In the genomic region with DNA sequence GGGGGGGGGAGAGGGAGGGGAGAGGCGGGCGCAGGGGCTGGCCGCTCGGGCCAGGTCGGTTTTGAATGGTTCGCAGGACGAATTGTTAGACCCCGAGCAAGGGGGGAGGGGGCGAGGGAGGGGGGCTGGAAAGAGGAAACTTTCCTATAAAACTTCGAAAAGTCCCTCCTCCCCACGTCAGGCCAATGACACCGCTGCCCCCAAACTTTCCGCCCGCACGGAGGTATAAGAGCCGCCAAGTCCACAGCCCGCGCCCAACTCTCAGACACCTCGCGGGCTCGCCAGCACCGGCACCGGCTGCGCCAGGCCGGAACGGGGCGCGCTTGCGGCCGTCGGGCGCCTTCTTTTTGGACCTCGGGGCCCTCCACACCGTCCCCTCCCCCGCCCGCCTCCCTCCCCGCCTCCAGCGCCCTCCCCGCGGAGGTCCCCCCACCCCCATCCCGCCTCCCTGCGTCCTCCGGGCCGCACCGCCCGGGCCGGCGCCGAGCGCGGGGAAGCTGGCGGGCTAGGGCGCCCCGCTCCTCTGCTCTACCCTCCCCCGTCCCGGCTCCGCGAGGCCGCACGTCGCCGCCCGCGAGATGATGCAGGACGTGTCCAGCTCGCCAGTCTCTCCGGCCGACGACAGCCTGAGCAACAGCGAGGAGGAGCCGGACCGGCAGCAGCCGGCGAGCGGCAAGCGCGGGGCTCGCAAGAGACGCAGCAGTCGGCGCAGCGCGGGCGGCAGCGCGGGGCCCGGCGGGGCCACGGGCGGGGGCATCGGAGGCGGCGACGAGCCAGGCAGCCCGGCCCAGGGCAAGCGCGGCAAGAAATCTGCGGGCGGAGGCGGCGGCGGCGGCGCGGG, we compare ENCODE assay signal across 8 mouse cellular contexts. TPM values are rescaled to one million over a fixed set of nuclear protein-coding genes. Genes with fewer than 3 reads are reported as not detected.
DNase-seq lines count a peak whose midpoint lies in the region; ATAC-seq and TF ChIP-seq lines count a peak whose summit lies in the region.

Gene Twist1 (plus strand): TSS at position 272 of the 841 bp plus-strand sequence.

- no peaks in the 10 kb centered on the region for H3K9me3 ChIP-seq in midbrain, postnatal 0 days (ENCODE audit: low read length)

- peaks cover 21% of the 10 kb centered on the region for H3K27me3 ChIP-seq in heart, adult 2 months (ENCODE audit: control insufficient read depth, insufficient read depth, low read length)
- peaks cover 61% of the 10 kb centered on the region for H3K27me3 ChIP-seq in midbrain, postnatal 0 days (ENCODE audit: insufficient read depth, low read length)

- peak within 1 kb of the TSS; percentile 91 for H3K9ac ChIP-seq in heart, adult 2 months (ENCODE audit: low read depth, low read length)
- H3K9ac ChIP-seq in midbrain, postnatal 0 days (replicated peaks; ENCODE audit: low read length, poor library complexity, severe bottlenecking) = peak within 1 kb of the TSS; percentile 42; the same call in 1 of the 2 replicates

- 1% methylated on average over 88 of the region's 105 CpGs for WGBS in lung, adult 2 months
- 2% methylated on average over 93 of the region's 105 CpGs for WGBS in heart, adult 2 months
- under 1% methylated on average over 51 of the region's 105 CpGs for WGBS in midbrain, postnatal 0 days

- peaks cover 4% of the 10 kb centered on the region; the same call in 1 of the 2 replicates for H3K4me1 ChIP-seq in lung, adult 2 months (ENCODE audit: control insufficient read depth, insufficient read depth, low read length)
- no peaks in the 10 kb centered on the region for H3K4me1 ChIP-seq in heart, adult 2 months (ENCODE audit: control insufficient read depth, insufficient read depth, low read length)
- H3K4me1 ChIP-seq in midbrain, postnatal 0 days (ENCODE audit: insufficient read depth, low read length) = no peaks in the 10 kb centered on the region

- no peaks in the 10 kb centered on the region for H3K79me2 ChIP-seq in heart, adult 2 months (replicated peaks; ENCODE audit: control insufficient read depth, insufficient read depth, low read length)

- TF ChIP-seq EP300 in heart, adult 2 months (IDR thresholded peaks at IDR 0.05; ENCODE audit: insufficient read depth, low read depth, low read length) = no peak

- intact Hi-C loops in heart, adult 2 months (cut with DNase I) = no loop called here

- TF ChIP-seq CTCF in lung, adult 2 months (IDR thresholded peaks at IDR 0.05; ENCODE audit: insufficient read depth, low read length) = no peak
- 0 out of 2 replicates have a peak, but pooled peaks have one; percentile 6 for TF ChIP-seq CTCF in heart, adult 2 months (IDR thresholded peaks at IDR 0.05)
- TF ChIP-seq CTCF in midbrain, postnatal 0 days (IDR thresholded peaks at IDR 0.05) = no peak

- H3K27ac ChIP-seq in heart, adult 2 months = peak within 1 kb of the TSS; percentile 55
- H3K27ac ChIP-seq in midbrain, postnatal 0 days (ENCODE audit: low read depth, low read length) = 0 out of 2 replicates have a peak within 1 kb of the TSS, but pooled peaks have one; percentile 3

- no peaks in the 10 kb centered on the region for H3K36me3 ChIP-seq in heart, adult 2 months (ENCODE audit: control insufficient read depth, insufficient read depth, low read length)
- no peaks in the 10 kb centered on the region for H3K36me3 ChIP-seq in midbrain, postnatal 0 days (ENCODE audit: insufficient read depth, low read length)

- peak within 1 kb of the TSS; percentile 48 for H3K4me3 ChIP-seq in lung, adult 2 months (replicated peaks; ENCODE audit: extremely low read depth, low read depth, low read length)
- peak within 1 kb of the TSS; percentile 54 for H3K4me3 ChIP-seq in heart, adult 2 months
- H3K4me3 ChIP-seq in midbrain, postnatal 0 days (ENCODE audit: low read depth, low read length) = peak within 1 kb of the TSS; percentile 45

- DNase-seq in lung, adult 2 months = no peak
- no peak for DNase-seq in lung, postnatal 36 days
- peak; percentile 93 for DNase-seq in embryo, embryonic 11 days
- peak; percentile 72 to 76 for DNase-seq in heart, adult 2 months
- peak; percentile 74 for DNase-seq in kidney, postnatal 10 days
- no peak for DNase-seq in midbrain, postnatal 0 days (ENCODE audit: low spot score)
- peak; percentile 90 for DNase-seq in yolk sac, embryonic 10.5 days (ENCODE audit: low spot score)

- peak within 1 kb of the TSS; percentile 79 for H3K4me2 ChIP-seq in midbrain, postnatal 0 days (ENCODE audit: low read depth, low read length, poor library complexity, severe bottlenecking)

- ATAC-seq in midbrain, postnatal 0 days (ENCODE audit: low FRiP score) = peak; percentile 55; the same call in 1 of the 2 replicates
- ATAC-seq in erythroid progenitor cell, adult 5-6 weeks (replicated peaks; ENCODE audit: low FRiP score, poor library complexity, severe bottlenecking) = no peak

- no peak for TF ChIP-seq POLR2A in lung, adult 2 months (IDR thresholded peaks at IDR 0.05; ENCODE audit: borderline replicate concordance, extremely low read depth, low read depth, low read length)
- TF ChIP-seq POLR2A in heart, adult 2 months (IDR thresholded peaks at IDR 0.05; ENCODE audit: insufficient read depth, low read depth, low read length) = 0 out of 2 replicates have a peak, but pooled peaks have one; percentile 6

RNA-seq across cellular contexts. Expression of gene Twist1, which starts in this region (rescaled TPM):
- 1.4 and 2.3 TPM in 2 replicates for polyA plus RNA-seq in lung, adult 2 months (2012; rRNA removed)
- total RNA-seq in heart, adult 2 months (2021) = 1 to 10 TPM; 1.5 to 2.3 TPM
- polyA plus RNA-seq in heart, adult 2 months (2012; rRNA removed) = 2.5 and 2.7 TPM in 2 replicates
- total RNA-seq in midbrain, postnatal 0 days (2014; rRNA removed) = 2.7 and 3.5 TPM in 2 replicates
- 1.00 and 1.2 TPM in 2 replicates for polyA plus RNA-seq in midbrain, postnatal 0 days (2015; fragmentation: Nextera tagmentation; extraction: Ambion mirVana)
- not detected in 2 replicates for total RNA-seq in erythroid progenitor cell, adult 5-6 weeks (2015; ENCODE audit: low replicate concordance)
- not detected in 2 replicates for total RNA-seq in erythroid progenitor cell, adult 5-6 weeks (2017; ENCODE audit: low replicate concordance)

Comparison
In these comparisons a context has a peak if more than half of its experiments do, and no peak if none do; other contexts are left out.
1. DNase-seq: peak in embryo, embryonic 11 days (single experiment), heart, adult 2 months (2 of 2), kidney, postnatal 10 days (single experiment) and yolk sac, embryonic 10.5 days (single experiment); none in lung, adult 2 months (single experiment), lung, postnatal 36 days (single experiment) and midbrain, postnatal 0 days (single experiment).
2. Peak in every context shown above with its lines, with median percentiles within 50 percentile points of each other: H3K4me3 ChIP-seq.